In genomic region chr1:191036554-191037334, GRCm38 (mm10) we compare ENCODE assay signal across 25 mouse cellular contexts. TPM values are rescaled to one million over a fixed set of nuclear protein-coding genes. Genes with fewer than 3 reads are reported as not detected.
"Had no signal": no experiment of that assay in that cellular context is flagged by ENCODE, and none has a peak within 500 bp of the region (broad histone marks: within the 10 kb centered on the region; RNA-seq: fewer than 3 reads in every experiment).

Spata45 (plus strand) TSS chr1:191036639.

- ATAC-seq: lung, postnatal 0 days; midbrain, embryonic 15.5 days had no signal

- H3K4me1 ChIP-seq: limb, embryonic 12.5 days; limb, embryonic 15.5 days; liver, embryonic 13.5 days; midbrain, embryonic 12.5 days; midbrain, embryonic 15.5 days; neural tube, embryonic 12.5 days; neural tube, embryonic 15.5 days had no signal

- H3K9me3 ChIP-seq: limb, embryonic 12.5 days; limb, embryonic 15.5 days; liver, embryonic 13.5 days; midbrain, embryonic 12.5 days; midbrain, embryonic 15.5 days; neural tube, embryonic 12.5 days; neural tube, embryonic 15.5 days had no signal

- H3K4me3 ChIP-seq: left cerebral cortex, adult 2 months; limb, embryonic 12.5 days; limb, embryonic 15.5 days; liver, embryonic 13.5 days; midbrain, embryonic 12.5 days; midbrain, embryonic 15.5 days; neural tube, embryonic 12.5 days; neural tube, embryonic 15.5 days had no signal

- H3K27ac ChIP-seq: kidney, postnatal 0 days; left cerebral cortex, adult 2 months; limb, embryonic 12.5 days; limb, embryonic 15.5 days; liver, embryonic 13.5 days; macrophage; midbrain, embryonic 12.5 days; midbrain, embryonic 15.5 days; neural tube, embryonic 12.5 days; neural tube, embryonic 15.5 days had no signal

- H3K36me3 ChIP-seq: limb, embryonic 12.5 days; limb, embryonic 15.5 days; liver, embryonic 13.5 days; midbrain, embryonic 12.5 days; midbrain, embryonic 15.5 days; neural tube, embryonic 12.5 days; neural tube, embryonic 15.5 days had no signal

- DNase-seq: kidney, adult 8-10 months; layer of hippocampus, postnatal 36 days; left cerebral cortex, postnatal 4 days; liver, embryonic 13.5 days; lung, embryonic 14.5 days; right cerebral cortex, adult 18-20 months; right cerebral cortex, postnatal 14 days; right cerebral cortex, postnatal 4 days; thymus, postnatal 25 days had no signal

- H3K27me3 ChIP-seq: limb, embryonic 12.5 days; limb, embryonic 15.5 days; liver, embryonic 13.5 days; midbrain, embryonic 12.5 days; midbrain, embryonic 15.5 days; neural tube, embryonic 12.5 days; neural tube, embryonic 15.5 days had no signal

- H3K9ac ChIP-seq: limb, embryonic 12.5 days; limb, embryonic 15.5 days; liver, embryonic 13.5 days; lung, embryonic 14.5 days; midbrain, embryonic 12.5 days; midbrain, embryonic 15.5 days; neural tube, embryonic 12.5 days; neural tube, embryonic 15.5 days had no signal

- H3K4me2 ChIP-seq: limb, embryonic 12.5 days; limb, embryonic 15.5 days; liver, embryonic 13.5 days; lung, embryonic 14.5 days; midbrain, embryonic 12.5 days; midbrain, embryonic 15.5 days; neural tube, embryonic 12.5 days; neural tube, embryonic 15.5 days had no signal

RNA-seq across cellular contexts. Expression of gene Spata45, which starts in this region (rescaled TPM):
- polyA plus RNA-seq: intestine, embryonic 14.5 days; kidney, postnatal 0 days; limb, embryonic 12.5 days; limb, embryonic 15.5 days; liver, embryonic 13.5 days; liver, embryonic 16.5 days; lung, embryonic 14.5 days; lung, postnatal 0 days; macrophage; midbrain, embryonic 12.5 days; midbrain, embryonic 15.5 days; neural tube, embryonic 15.5 days; spleen, adult 2 months; stomach, embryonic 16.5 days; thymus, postnatal 0 days; urinary bladder, adult 2 months had no signal
